Comparison of ENCODE assay signal across 9 mouse cellular contexts in the genomic region with DNA sequence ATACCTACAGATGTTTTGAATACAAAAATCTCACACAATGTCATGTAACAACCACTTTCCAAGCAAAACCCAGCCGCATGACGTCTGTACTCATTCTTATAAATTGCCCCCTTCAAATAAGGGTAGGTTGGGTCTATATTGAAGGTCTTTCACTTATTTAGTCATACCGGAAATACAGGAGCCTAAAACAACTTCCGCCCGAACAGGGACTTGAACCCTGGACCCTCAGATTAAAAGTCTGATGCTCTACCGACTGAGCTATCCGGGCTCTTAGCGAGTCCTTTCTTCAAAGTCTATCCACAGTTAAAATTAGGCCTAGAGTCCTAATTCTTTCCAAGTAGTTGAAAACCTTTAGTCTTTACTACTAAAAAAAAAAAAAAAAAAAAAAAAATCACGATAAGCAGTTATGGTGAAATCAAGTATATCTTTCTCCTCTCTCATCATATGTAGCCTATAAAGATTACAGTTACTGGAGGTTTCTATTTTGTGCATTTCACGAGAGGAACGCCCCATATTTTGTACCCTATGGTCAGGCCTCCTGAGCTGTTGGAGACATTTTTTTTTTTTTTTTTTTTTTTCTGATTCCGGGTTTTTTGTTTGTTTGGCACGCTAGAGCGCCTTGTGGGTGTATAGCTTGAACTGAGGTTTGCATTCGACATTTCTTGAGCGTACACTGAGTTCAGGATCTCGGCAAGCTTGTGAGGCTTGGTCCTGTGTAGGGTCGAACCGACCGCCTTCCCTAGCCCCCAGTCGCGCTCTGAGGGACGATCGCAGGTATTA. TPM values are rescaled to one million over a fixed set of nuclear protein-coding genes. Genes with fewer than 3 reads are reported as not detected.
DNase-seq lines count a peak whose midpoint lies in the region; ATAC-seq and TF ChIP-seq lines count a peak whose summit lies in the region.
"Had no signal": no experiment of that assay in that cellular context is flagged by ENCODE, and none has a peak within 500 bp of the region (broad histone marks: within the 10 kb centered on the region; RNA-seq: fewer than 3 reads in every experiment).

No protein-coding gene starts in this region.

- TF ChIP-seq CTCF in liver, embryonic 14.5 days (IDR thresholded peaks at IDR 0.05; ENCODE audit: low read depth): no peak

- peak; percentile 79 for DNase-seq in adrenal gland, postnatal 14 days
- peak; percentile 77 for DNase-seq in kidney, postnatal 10 days
- peak in 2 of 3 experiments; percentile 69 to 73 for DNase-seq in liver, embryonic 14.5 days (ENCODE audit: low read depth in 3 of 3, low spot score in 3 of 3)
- DNase-seq in neural tube, embryonic 10.5 days (ENCODE audit: extremely low spot score, low spot score): peak; percentile 79
- DNase-seq in testis, postnatal 10 days (ENCODE audit: low spot score): peak; percentile 68

- H3K9ac ChIP-seq in embryonic facial prominence, embryonic 15.5 days: peak overlapping the region; percentile 59
- peak overlapping the region; percentile 63 for H3K9ac ChIP-seq in heart, embryonic 15.5 days
- H3K9ac ChIP-seq in liver, embryonic 14.5 days (replicated peaks): peak overlapping the region; percentile 72

- H3K27me3 ChIP-seq in embryonic facial prominence, embryonic 15.5 days: no peaks in the 10 kb centered on the region
- H3K27me3 ChIP-seq in heart, embryonic 15.5 days: no peaks in the 10 kb centered on the region
- no peaks in the 10 kb centered on the region for H3K27me3 ChIP-seq in liver, embryonic 14.5 days (ENCODE audit: control insufficient read depth, insufficient read depth, low read length)

- peak overlapping the region; percentile 64 for H3K4me3 ChIP-seq in embryonic facial prominence, embryonic 15.5 days (replicated peaks)
- H3K4me3 ChIP-seq in heart, embryonic 15.5 days: peak overlapping the region; percentile 67
- peak overlapping the region; percentile 63 to 83 for H3K4me3 ChIP-seq in liver, embryonic 14.5 days (ENCODE audit: insufficient read depth in 1 of 2, low read depth in 2 of 2, low read length in 2 of 2)

- under 1% methylated on average over 24 of the region's 24 CpGs for WGBS in embryonic facial prominence, embryonic 15.5 days
- 1% methylated on average over 24 of the region's 24 CpGs for WGBS in heart, embryonic 15.5 days
- WGBS in liver, embryonic 14.5 days (ENCODE audit: insufficient replicate concordance): under 1% methylated on average over 24 of the region's 24 CpGs

- peak overlapping the region; percentile 90 for H3K27ac ChIP-seq in embryonic facial prominence, embryonic 15.5 days (replicated peaks)
- peak overlapping the region; percentile 87 for H3K27ac ChIP-seq in heart, embryonic 15.5 days
- peak overlapping the region; percentile 68 for H3K27ac ChIP-seq in liver, embryonic 14.5 days

- H3K4me2 ChIP-seq in embryonic facial prominence, embryonic 15.5 days (replicated peaks): peak overlapping the region; percentile 74
- H3K4me2 ChIP-seq in heart, embryonic 15.5 days: peak overlapping the region; percentile 79
- H3K4me2 ChIP-seq in liver, embryonic 14.5 days (ENCODE audit: low read depth): peak overlapping the region; percentile 95

- no peak for TF ChIP-seq EP300 in liver, embryonic 14.5 days (IDR thresholded peaks at IDR 0.05; ENCODE audit: low read depth)

- peaks cover 9% of the 10 kb centered on the region for H3K4me1 ChIP-seq in embryonic facial prominence, embryonic 15.5 days
- peaks cover 24% of the 10 kb centered on the region for H3K4me1 ChIP-seq in heart, embryonic 15.5 days (replicated peaks)
- H3K4me1 ChIP-seq in liver, embryonic 14.5 days (replicated peaks; ENCODE audit: control insufficient read depth in 2 of 2, insufficient read depth in 2 of 2, low read length in 1 of 2): peaks cover 11 to 23% of the 10 kb centered on the region in 2 experiments

- H3K9me3 ChIP-seq in embryonic facial prominence, embryonic 15.5 days (replicated peaks): no peaks in the 10 kb centered on the region
- no peaks in the 10 kb centered on the region for H3K9me3 ChIP-seq in heart, embryonic 15.5 days (replicated peaks)
- H3K9me3 ChIP-seq in liver, embryonic 14.5 days (ENCODE audit: control insufficient read depth, low read length): no peaks in the 10 kb centered on the region

- ATAC-seq in CD4-positive, CD25-positive, alpha-beta regulatory T cell, adult 4 months: peak; percentile 15
- ATAC-seq in embryonic facial prominence, embryonic 15.5 days (ENCODE audit: insufficient number of reproducible peaks, low FRiP score, low TSS enrichment, low read depth): peak; percentile 26; the same call in 1 of the 2 replicates
- ATAC-seq in heart, embryonic 15.5 days (replicated peaks; ENCODE audit: insufficient number of reproducible peaks, insufficient read depth, low FRiP score, low read depth): no peak
- peak; percentile 32 for ATAC-seq in liver, embryonic 14.5 days (ENCODE audit: insufficient read depth)

- no peaks in the 10 kb centered on the region for H3K36me3 ChIP-seq in embryonic facial prominence, embryonic 15.5 days
- H3K36me3 ChIP-seq in heart, embryonic 15.5 days: no peaks in the 10 kb centered on the region
- no peaks in the 10 kb centered on the region for H3K36me3 ChIP-seq in liver, embryonic 14.5 days (replicated peaks; ENCODE audit: control insufficient read depth, insufficient read depth, low read depth)

RNA-seq across cellular contexts. Expression of a gene that starts 31.4 kb away (rescaled TPM):
- under 1 TPM in 1 of 2 experiments, not detected in 1; 0.05 TPM for polyA plus RNA-seq in CD4-positive, CD25-positive, alpha-beta regulatory T cell, adult 4 months (2017; shearing (Covaris generic))
- not detected in 2 replicates for total RNA-seq in adrenal gland, postnatal 14 days (2021)
- 0.04 TPM in 1 of 2 replicates, not detected in the other for polyA plus RNA-seq in embryonic facial prominence, embryonic 15.5 days (2015; fragmentation: Nextera tagmentation; extraction: Ambion mirVana)
- 0.03 TPM in 1 of 2 replicates, not detected in the other for polyA plus RNA-seq in heart, embryonic 15.5 days (2015; fragmentation: Nextera tagmentation; extraction: Ambion mirVana)
- polyA plus RNA-seq in liver, embryonic 14.5 days (2012; rRNA removed): not detected in 2 replicates
- not detected in 2 replicates for polyA plus RNA-seq in liver, embryonic 14.5 days (2014; fragmentation: Nextera tagmentation; extraction: Ambion mirVana)
- total RNA-seq: layer of hippocampus, adult 18-20 months had no signal

RNA-seq across cellular contexts. Expression of a gene that starts 44.0 kb away (rescaled TPM):
- polyA plus RNA-seq in CD4-positive, CD25-positive, alpha-beta regulatory T cell, adult 4 months (2017; shearing (Covaris generic)): 1 to 10 TPM; 5.5 to 8.0 TPM
- total RNA-seq in adrenal gland, postnatal 14 days (2021): 63.9 and 65.6 TPM in 2 replicates
- 4.5 and 5.4 TPM in 2 replicates for polyA plus RNA-seq in embryonic facial prominence, embryonic 15.5 days (2015; fragmentation: Nextera tagmentation; extraction: Ambion mirVana)
- 4.3 and 4.4 TPM in 2 replicates for polyA plus RNA-seq in heart, embryonic 15.5 days (2015; fragmentation: Nextera tagmentation; extraction: Ambion mirVana)
- 8.2 and 11.7 TPM in 2 replicates for polyA plus RNA-seq in liver, embryonic 14.5 days (2012; rRNA removed)
- 3.9 and 5.0 TPM in 2 replicates for polyA plus RNA-seq in liver, embryonic 14.5 days (2014; fragmentation: Nextera tagmentation; extraction: Ambion mirVana)

RNA-seq across cellular contexts. Expression of a gene that starts 52.8 kb away (rescaled TPM):
- polyA plus RNA-seq in CD4-positive, CD25-positive, alpha-beta regulatory T cell, adult 4 months (2017; shearing (Covaris generic)): not detected
- total RNA-seq in adrenal gland, postnatal 14 days (2021): not detected in 2 replicates
- polyA plus RNA-seq in embryonic facial prominence, embryonic 15.5 days (2015; fragmentation: Nextera tagmentation; extraction: Ambion mirVana): not detected in 2 replicates
- polyA plus RNA-seq in heart, embryonic 15.5 days (2015; fragmentation: Nextera tagmentation; extraction: Ambion mirVana): not detected in 2 replicates
- not detected in 2 replicates for polyA plus RNA-seq in liver, embryonic 14.5 days (2012; rRNA removed)
- polyA plus RNA-seq in liver, embryonic 14.5 days (2014; fragmentation: Nextera tagmentation; extraction: Ambion mirVana): not detected in 2 replicates
- total RNA-seq: layer of hippocampus, adult 18-20 months had no signal
